Mouse (Mus musculus) brain, embryonic 14.5 days (tissue): ENCODE results near the gene Gm17324.

Source experiments
- CTCF ChIP-seq: fragments of 200-500 bp; IDR thresholded peaks from 2 replicates; pipeline ENCODE4 v1.5.1; 2012; ENCODE audit warnings: inconsistent platforms, mild to moderate bottlenecking, moderate library complexity, borderline replicate concordance; ENCODE audit not compliant: insufficient read depth, insufficient read length; ENCODE audit errors: extremely low read depth
- POLR2A ChIP-seq: fragments of 200-500 bp; IDR thresholded peaks from 2 replicates; pipeline ENCODE4 v1.6.1; 2012; ENCODE audit warnings: mild to moderate bottlenecking, inconsistent platforms, borderline replicate concordance; ENCODE audit not compliant: poor library complexity, insufficient read depth, insufficient read length, severe bottlenecking; ENCODE audit errors: extremely low read depth

DNA sequence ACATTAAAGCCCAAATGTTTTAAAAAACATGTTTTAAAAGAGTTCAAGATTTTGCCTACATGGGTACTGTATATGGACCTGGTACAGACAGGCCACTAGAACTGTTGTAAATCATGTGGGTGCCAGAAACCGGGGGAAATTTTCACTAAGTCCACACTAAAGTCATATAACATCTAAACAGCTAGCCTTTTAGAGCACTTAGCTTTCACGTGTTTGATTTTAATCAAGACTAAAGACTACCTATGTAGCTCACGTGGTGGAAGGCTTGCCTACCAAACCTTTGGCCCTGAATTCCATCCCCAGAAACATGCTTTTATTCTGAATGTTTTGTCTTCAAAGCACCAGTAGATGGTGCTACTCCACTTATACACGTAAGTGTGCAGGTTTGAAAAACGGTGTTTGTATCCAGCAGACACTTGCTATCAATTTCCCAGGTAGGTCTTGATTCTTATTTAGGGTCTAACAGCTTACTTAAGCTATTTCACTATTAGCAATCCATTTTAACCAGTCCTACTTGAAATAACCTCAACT, 28.5 kb upstream of the Gm17324 start:
- no peak; the same call in 1 of the 2 replicates for TF ChIP-seq CTCF
- TF ChIP-seq POLR2A = no peak
